Mouse (Mus musculus) MEL (cell line): ENCODE results near the gene Fam167b.

Experiments used
- CTCF ChIP-seq, 3 experiments: IDR thresholded peaks in 2 of 3; conservative IDR thresholded peaks in 1 of 3; 2 replicates each; pipeline ENCODE4 v1.5.1; 2011 to 2012; ENCODE audit warnings: low read length in 3 of 3, low read depth in 2 of 3, mild to moderate bottlenecking in 2 of 3, improper control_type of control experiment in 1 of 3, inconsistent platforms in 1 of 3, mixed read lengths in 1 of 3, moderate library complexity in 1 of 3; ENCODE audit not compliant: control insufficient read depth in 1 of 3, insufficient read depth in 1 of 3, poor library complexity in 1 of 3, severe bottlenecking in 1 of 3
- EP300 ChIP-seq, 2 experiments: IDR thresholded peaks; 2 replicates each; pipeline ENCODE4 v1.6.1; 2011; ENCODE audit warnings: improper control_type of control experiment in 2 of 2, low read length in 2 of 2, low read depth in 1 of 2, mild to moderate bottlenecking in 1 of 2
- ETS1 ChIP-seq: IDR thresholded peaks from 2 replicates; pipeline ENCODE4 v1.6.1; 2012; ENCODE audit warnings: low read depth, mild to moderate bottlenecking, inconsistent platforms, low read length, improper control_type of control experiment, moderate library complexity
- GATA1 ChIP-seq: IDR thresholded peaks from 2 replicates; pipeline ENCODE4 v1.6.1; 2011; ENCODE audit warnings: low read depth, low read length, improper control_type of control experiment
- HCFC1 ChIP-seq: IDR thresholded peaks from 2 replicates; pipeline ENCODE4 v1.6.1; 2012; ENCODE audit warnings: low read depth, mild to moderate bottlenecking, inconsistent platforms, low read length, improper control_type of control experiment, moderate library complexity
- JUND ChIP-seq: IDR thresholded peaks from 2 replicates; pipeline ENCODE4 v1.6.1; 2011; ENCODE audit warnings: low read depth, mild to moderate bottlenecking, improper control_type of control experiment, low read length
- MAX ChIP-seq: IDR thresholded peaks from 2 replicates; pipeline ENCODE4 v1.6.1; 2011; ENCODE audit warnings: low read length, improper control_type of control experiment
- POLR2A ChIP-seq, 2 experiments: IDR thresholded peaks; 2 replicates each; pipeline ENCODE4 v1.6.1; 2011 to 2012; ENCODE audit warnings: low read length in 2 of 2, mild to moderate bottlenecking in 2 of 2, control low read depth in 1 of 2, improper control_type of control experiment in 1 of 2, low read depth in 1 of 2, moderate library complexity in 1 of 2; ENCODE audit not compliant: control insufficient read depth in 1 of 2, insufficient read depth in 1 of 2, poor library complexity in 1 of 2
- POLR2AphosphoS2 ChIP-seq: IDR thresholded peaks from 2 replicates; pipeline ENCODE4 v1.6.1; 2011; ENCODE audit warnings: low read length, improper control_type of control experiment
- RAD21 ChIP-seq: IDR thresholded peaks from 2 replicates; pipeline ENCODE4 v1.6.1; 2011; ENCODE audit warnings: mild to moderate bottlenecking, low read depth, low read length, improper control_type of control experiment
- SMC3 ChIP-seq: IDR thresholded peaks from 2 replicates; pipeline ENCODE4 v1.6.1; 2011; ENCODE audit warnings: low read depth, low read length, improper control_type of control experiment
- TBP ChIP-seq: IDR thresholded peaks from 2 replicates; pipeline ENCODE4 v1.8.0; 2011; ENCODE audit warnings: low read depth, low read length, improper control_type of control experiment
- ZKSCAN1 ChIP-seq: IDR thresholded peaks from 2 replicates; pipeline ENCODE4 v1.6.1; 2012; ENCODE audit warnings: low read depth, mild to moderate bottlenecking, inconsistent platforms, low read length, improper control_type of control experiment, moderate library complexity
- ZMIZ1 ChIP-seq: IDR thresholded peaks from 2 replicates; pipeline ENCODE4 v1.6.1; 2012; ENCODE audit warnings: low read depth, mild to moderate bottlenecking, inconsistent platforms, low read length, improper control_type of control experiment, moderate library complexity

- TF ChIP-seq CTCF (IDR thresholded peaks at IDR 0.05 in 2 of 3, conservative IDR thresholded peaks at IDR 0.05 in 1 of 3; ENCODE audit: control insufficient read depth in 1 of 3, insufficient read depth in 1 of 3, low read depth in 2 of 3, low read length in 3 of 3, poor library complexity in 1 of 3, severe bottlenecking in 1 of 3) (peak; percentile 56 to 79 (median 71)), ZKSCAN1 (no peak), HCFC1 (no peak), RAD21 (peak; percentile 54), GATA1 (no peak), POLR2A (IDR thresholded peaks at IDR 0.05; ENCODE audit: control insufficient read depth in 1 of 2, insufficient read depth in 1 of 2, low read depth in 1 of 2, low read length in 2 of 2, poor library complexity in 1 of 2) (peak in 1 of 2 experiments; percentile 49; a peak in 1 of 4 replicates), JUND (no peak), POLR2AphosphoS2 (no peak), EP300 (IDR thresholded peaks at IDR 0.05; ENCODE audit: low read depth in 1 of 2, low read length in 2 of 2) (no peak), ZMIZ1 (no peak), SMC3 (peak; percentile 38), TBP (0 out of 2 replicates have a peak, but pooled peaks have one; percentile 57), MAX (0 out of 2 replicates have a peak, but pooled peaks have one; percentile 32), ETS1 (no peak)
Measured at GRCm38 (mm10) chr4:129584884-129585608, 6.7 kb upstream of the Fam167b start.
